Comparison of ENCODE assay signal across 17 mouse cellular contexts in the genomic region with DNA sequence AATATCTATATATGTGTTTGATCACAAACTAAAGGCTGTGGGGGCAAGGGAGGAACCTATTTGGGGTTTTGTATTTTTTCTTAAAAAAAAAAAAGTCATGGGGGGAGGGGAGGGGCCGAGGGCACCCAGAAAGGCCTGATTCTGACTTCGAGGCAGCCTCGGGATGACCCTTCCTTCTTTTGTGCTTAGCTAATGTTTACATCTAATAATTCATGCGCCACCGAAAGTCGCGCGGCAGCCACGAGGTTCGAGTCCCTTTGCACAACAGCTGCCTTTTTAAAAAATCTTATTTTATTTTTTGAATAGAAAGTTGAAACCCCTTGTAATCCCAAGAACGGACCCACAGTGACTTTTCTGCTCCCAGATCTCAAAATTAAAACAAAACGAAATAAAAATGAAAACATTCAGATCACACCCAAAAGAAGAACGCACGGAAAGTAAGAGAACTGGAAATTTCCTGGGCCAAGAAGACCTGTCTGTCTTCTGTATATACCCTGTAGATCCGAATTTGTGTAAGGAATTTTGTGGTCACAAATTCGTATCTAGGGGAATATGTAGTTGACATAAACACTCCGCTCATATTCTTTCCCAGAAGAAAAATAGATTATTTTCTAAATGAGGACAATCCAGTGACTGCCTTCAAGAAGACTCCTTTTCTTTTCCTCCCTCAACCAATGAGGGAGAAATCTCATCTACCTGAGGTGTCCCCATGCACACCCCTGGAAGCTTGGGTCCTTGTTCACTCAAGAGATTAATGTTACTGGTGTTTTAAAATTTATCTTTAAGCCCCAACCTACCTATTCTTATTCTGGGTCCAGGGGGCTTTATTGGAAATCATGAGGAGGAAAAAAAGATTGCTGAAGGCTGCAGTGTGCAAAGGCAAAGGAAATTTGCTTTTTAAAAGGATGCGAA. TPM values are rescaled to one million over a fixed set of nuclear protein-coding genes. Genes with fewer than 3 reads are reported as not detected.
DNase-seq lines count a peak whose midpoint lies in the region; ATAC-seq and TF ChIP-seq lines count a peak whose summit lies in the region.
"Had no signal": no experiment of that assay in that cellular context is flagged by ENCODE, and none has a peak within 500 bp of the region (broad histone marks: within the 10 kb centered on the region; RNA-seq: fewer than 3 reads in every experiment).

No protein-coding gene starts in this region.

- no peaks in the 10 kb centered on the region for H3K9me3 ChIP-seq in forebrain, postnatal 0 days (ENCODE audit: low read length)
- H3K9me3 ChIP-seq in forebrain, embryonic 16.5 days (ENCODE audit: control insufficient read depth, low read length), result no peaks in the 10 kb centered on the region
- no peaks in the 10 kb centered on the region for H3K9me3 ChIP-seq in lung, embryonic 15.5 days
- H3K9me3 ChIP-seq in intestine, embryonic 14.5 days (ENCODE audit: control insufficient read depth, low read length), result no peaks in the 10 kb centered on the region
- H3K9me3 ChIP-seq: forebrain, embryonic 13.5 days; heart, embryonic 15.5 days; limb, embryonic 15.5 days had no signal

- 5% methylated on average over 18 of the region's 18 CpGs for WGBS in forebrain, postnatal 0 days
- 6% methylated on average over 18 of the region's 18 CpGs for WGBS in forebrain, embryonic 16.5 days
- 10% methylated on average over 18 of the region's 18 CpGs for WGBS in lung, embryonic 15.5 days
- 14% methylated on average over 18 of the region's 18 CpGs for WGBS in intestine, embryonic 14.5 days
- WGBS in small intestine, adult 2 months, result 21% methylated on average over 18 of the region's 18 CpGs

- H3K36me3 ChIP-seq in forebrain, postnatal 0 days (ENCODE audit: insufficient read depth), result no peaks in the 10 kb centered on the region
- H3K36me3 ChIP-seq in forebrain, embryonic 16.5 days (ENCODE audit: control insufficient read depth, insufficient read depth), result no peaks in the 10 kb centered on the region
- H3K36me3 ChIP-seq in lung, embryonic 15.5 days, result no peaks in the 10 kb centered on the region
- peaks cover 12% of the 10 kb centered on the region; the same call in 1 of the 2 replicates for H3K36me3 ChIP-seq in intestine, embryonic 14.5 days (ENCODE audit: control insufficient read depth, insufficient read depth, low read length)
- H3K36me3 ChIP-seq in small intestine, adult 2 months (ENCODE audit: control insufficient read depth, insufficient read depth, low read length), result peaks cover 2% of the 10 kb centered on the region; the same call in 1 of the 2 replicates
- H3K36me3 ChIP-seq: heart, embryonic 15.5 days; limb, embryonic 15.5 days had no signal

- peaks cover 99% of the 10 kb centered on the region for H3K27me3 ChIP-seq in forebrain, postnatal 0 days (ENCODE audit: insufficient read depth, low read length)
- peaks cover 95% of the 10 kb centered on the region for H3K27me3 ChIP-seq in forebrain, embryonic 16.5 days (replicated peaks; ENCODE audit: control insufficient read depth, insufficient read depth, low read length)
- peaks cover 72% of the 10 kb centered on the region for H3K27me3 ChIP-seq in lung, embryonic 15.5 days
- no peaks in the 10 kb centered on the region for H3K27me3 ChIP-seq in intestine, embryonic 14.5 days (replicated peaks; ENCODE audit: control insufficient read depth, insufficient read depth, low read length)
- peaks cover 48% of the 10 kb centered on the region for H3K27me3 ChIP-seq in small intestine, adult 2 months (ENCODE audit: control insufficient read depth, insufficient read depth, low read length)
- H3K27me3 ChIP-seq: Patski had no signal

- intact Hi-C loops in heart, postnatal 10 days (cut with DNase I), result no loop called here
- intact Hi-C loops in gastrocnemius, postnatal 36 days (cut with DNase I), result no loop called here

- H3K4me2 ChIP-seq in forebrain, postnatal 0 days (ENCODE audit: low read depth), result no peak overlapping the region
- H3K4me2 ChIP-seq in forebrain, embryonic 16.5 days (ENCODE audit: low read length), result no peak overlapping the region
- peak overlapping the region; percentile 70 for H3K4me2 ChIP-seq in lung, embryonic 15.5 days
- peak overlapping the region; percentile 89 for H3K4me2 ChIP-seq in intestine, embryonic 14.5 days (ENCODE audit: low read length)
- H3K4me2 ChIP-seq: forebrain, embryonic 13.5 days had no signal

- no peaks in the 10 kb centered on the region for H3K4me1 ChIP-seq in forebrain, postnatal 0 days (ENCODE audit: insufficient read depth)
- H3K4me1 ChIP-seq in forebrain, embryonic 16.5 days (replicated peaks; ENCODE audit: control insufficient read depth, insufficient read depth, low read length), result no peaks in the 10 kb centered on the region
- H3K4me1 ChIP-seq in lung, embryonic 15.5 days, result peaks cover 31% of the 10 kb centered on the region
- H3K4me1 ChIP-seq in intestine, embryonic 14.5 days (replicated peaks; ENCODE audit: control insufficient read depth, insufficient read depth, low read length), result peaks cover 42% of the 10 kb centered on the region
- peaks cover 5% of the 10 kb centered on the region; the same call in 1 of the 2 replicates for H3K4me1 ChIP-seq in small intestine, adult 2 months (ENCODE audit: control insufficient read depth, insufficient read depth, insufficient read length, low read length)
- H3K4me1 ChIP-seq: forebrain, embryonic 13.5 days had no signal

- ATAC-seq in forebrain, postnatal 0 days, result no peak
- ATAC-seq in forebrain, embryonic 16.5 days, result no peak
- ATAC-seq in lung, embryonic 15.5 days (ENCODE audit: borderline replicate concordance, extremely low read depth, low FRiP score, low TSS enrichment), result no peak
- no peak for ATAC-seq in intestine, embryonic 14.5 days (replicated peaks; ENCODE audit: low FRiP score, low TSS enrichment, low read depth)
- ATAC-seq: forebrain, embryonic 13.5 days; Patski had no signal

- no peak overlapping the region for H3K9ac ChIP-seq in forebrain, postnatal 0 days
- no peak overlapping the region for H3K9ac ChIP-seq in forebrain, embryonic 16.5 days (replicated peaks; ENCODE audit: low read depth, low read length)
- peak overlapping the region; percentile 63 for H3K9ac ChIP-seq in lung, embryonic 15.5 days
- peak overlapping the region; percentile 96 for H3K9ac ChIP-seq in intestine, embryonic 14.5 days (ENCODE audit: low read length)
- H3K9ac ChIP-seq: forebrain, embryonic 13.5 days; limb, embryonic 15.5 days had no signal

- H3K27ac ChIP-seq in forebrain, postnatal 0 days (ENCODE audit: low read depth, low read length), result no peak overlapping the region
- H3K27ac ChIP-seq in forebrain, embryonic 16.5 days (ENCODE audit: low read length), result no peak overlapping the region
- H3K27ac ChIP-seq in lung, embryonic 15.5 days, result peak overlapping the region; percentile 99
- peak overlapping the region; percentile 99 for H3K27ac ChIP-seq in intestine, embryonic 14.5 days (ENCODE audit: low read depth)
- 0 out of 2 replicates have a peak overlapping the region, but pooled peaks have one; percentile 68 for H3K27ac ChIP-seq in small intestine, adult 2 months (ENCODE audit: insufficient read depth, low read depth, low read length)
- H3K27ac ChIP-seq: forebrain, embryonic 13.5 days; left cerebral cortex, adult 2 months; limb, embryonic 15.5 days had no signal

- peak; percentile 69 for DNase-seq in forebrain, postnatal 0 days
- no peak for DNase-seq in lung, postnatal 14 days
- DNase-seq in intestine, embryonic 14.5 days (ENCODE audit: low spot score), result no peak
- no peak for DNase-seq in heart, postnatal 10 days
- no peak for DNase-seq in gastrocnemius, postnatal 36 days
- DNase-seq: cerebellum, postnatal 36 days; gastrocnemius, postnatal 10 days had no signal

- TF ChIP-seq POLR2A in small intestine, adult 2 months (IDR thresholded peaks at IDR 0.05; ENCODE audit: low read depth, low read length), result no peak

- TF ChIP-seq CTCF in forebrain, postnatal 0 days (IDR thresholded peaks at IDR 0.05; ENCODE audit: low read depth), result no peak
- TF ChIP-seq CTCF in small intestine, adult 2 months (IDR thresholded peaks at IDR 0.05; ENCODE audit: extremely low read depth, insufficient read length, insufficient replicate concordance, low read depth, low read length), result no peak

- H3K4me3 ChIP-seq in forebrain, postnatal 0 days (ENCODE audit: low read depth, low read length), result no peak overlapping the region
- no peak overlapping the region for H3K4me3 ChIP-seq in forebrain, embryonic 16.5 days (replicated peaks; ENCODE audit: low read length)
- peak overlapping the region; percentile 58 for H3K4me3 ChIP-seq in lung, embryonic 15.5 days
- H3K4me3 ChIP-seq in intestine, embryonic 14.5 days (ENCODE audit: low read depth, low read length), result peak overlapping the region; percentile 69
- no peak overlapping the region; the same call in 1 of the 2 replicates for H3K4me3 ChIP-seq in small intestine, adult 2 months (ENCODE audit: low read depth, low read length)
- H3K4me3 ChIP-seq: forebrain, embryonic 13.5 days; left cerebral cortex, adult 2 months had no signal

RNA-seq across cellular contexts. Expression of gene Hoxb4, which starts 1.1 kb away (rescaled TPM):
- not detected in 2 replicates for total RNA-seq in forebrain, postnatal 0 days (2014; rRNA removed)
- polyA plus RNA-seq in forebrain, postnatal 0 days (2015; fragmentation: Nextera tagmentation; extraction: Ambion mirVana), result not detected in 2 replicates
- not detected in 2 replicates for polyA plus RNA-seq in forebrain, embryonic 16.5 days (2015; fragmentation: Nextera tagmentation; extraction: Ambion mirVana)
- 4.3 and 4.4 TPM in 2 replicates for polyA plus RNA-seq in lung, embryonic 15.5 days (2015; fragmentation: Nextera tagmentation; extraction: Ambion mirVana)
- polyA plus RNA-seq in intestine, embryonic 14.5 days (2014; fragmentation: Nextera tagmentation; extraction: Ambion mirVana), result 3.5 and 3.8 TPM in 2 replicates
- polyA plus RNA-seq in small intestine, adult 2 months (2012; rRNA removed), result 1.4 and 2.9 TPM in 2 replicates
- 1 to 10 TPM; 1.1 TPM for total RNA-seq in heart, postnatal 10 days (2021)
- total RNA-seq in gastrocnemius, postnatal 36 days (2021), result under 1 TPM; 0.23 to 0.54 TPM
- total RNA-seq: left cerebral cortex, adult 2 months had no signal
- polyA plus RNA-seq: forebrain, embryonic 13.5 days had no signal

RNA-seq across cellular contexts. Expression of gene Hoxb3, which starts 6.2 kb away (rescaled TPM):
- not detected in 2 replicates for total RNA-seq in forebrain, postnatal 0 days (2014; rRNA removed)
- polyA plus RNA-seq in forebrain, postnatal 0 days (2015; fragmentation: Nextera tagmentation; extraction: Ambion mirVana), result not detected in 2 replicates
- polyA plus RNA-seq in forebrain, embryonic 16.5 days (2015; fragmentation: Nextera tagmentation; extraction: Ambion mirVana), result not detected in 2 replicates
- 3.0 and 3.8 TPM in 2 replicates for polyA plus RNA-seq in lung, embryonic 15.5 days (2015; fragmentation: Nextera tagmentation; extraction: Ambion mirVana)
- 3.7 and 4.9 TPM in 2 replicates for polyA plus RNA-seq in intestine, embryonic 14.5 days (2014; fragmentation: Nextera tagmentation; extraction: Ambion mirVana)
- polyA plus RNA-seq in small intestine, adult 2 months (2012; rRNA removed), result 3.5 and 5.5 TPM in 2 replicates
- 1 to 10 TPM; 1.1 TPM for total RNA-seq in heart, postnatal 10 days (2021)
- under 1 TPM; 0.38 to 0.54 TPM for total RNA-seq in gastrocnemius, postnatal 36 days (2021)
- total RNA-seq: left cerebral cortex, adult 2 months had no signal
- polyA plus RNA-seq: forebrain, embryonic 13.5 days had no signal

RNA-seq across cellular contexts. Expression of gene Hoxb5, which starts 13.8 kb away (rescaled TPM):
- total RNA-seq in forebrain, postnatal 0 days (2014; rRNA removed), result not detected in 2 replicates
- not detected in 2 replicates for polyA plus RNA-seq in forebrain, postnatal 0 days (2015; fragmentation: Nextera tagmentation; extraction: Ambion mirVana)
- polyA plus RNA-seq in forebrain, embryonic 16.5 days (2015; fragmentation: Nextera tagmentation; extraction: Ambion mirVana), result not detected in 2 replicates
- 46.1 and 54.1 TPM in 2 replicates for polyA plus RNA-seq in lung, embryonic 15.5 days (2015; fragmentation: Nextera tagmentation; extraction: Ambion mirVana)
- polyA plus RNA-seq in intestine, embryonic 14.5 days (2014; fragmentation: Nextera tagmentation; extraction: Ambion mirVana), result 49.6 and 51.6 TPM in 2 replicates
- 1.8 and 3.2 TPM in 2 replicates for polyA plus RNA-seq in small intestine, adult 2 months (2012; rRNA removed)
- under 1 TPM; 0.45 to 0.62 TPM for total RNA-seq in heart, postnatal 10 days (2021)
- under 1 TPM; 0.52 to 0.61 TPM for total RNA-seq in gastrocnemius, postnatal 36 days (2021)
- total RNA-seq: left cerebral cortex, adult 2 months; monocyte, adult 5-6 weeks had no signal
- polyA plus RNA-seq: forebrain, embryonic 13.5 days had no signal

RNA-seq across cellular contexts. Expression of gene Hoxb6, which starts 24.7 kb away (rescaled TPM):
- total RNA-seq in forebrain, postnatal 0 days (2014; rRNA removed), result not detected in 2 replicates
- not detected in 2 replicates for polyA plus RNA-seq in forebrain, postnatal 0 days (2015; fragmentation: Nextera tagmentation; extraction: Ambion mirVana)
- not detected in 2 replicates for polyA plus RNA-seq in forebrain, embryonic 16.5 days (2015; fragmentation: Nextera tagmentation; extraction: Ambion mirVana)
- polyA plus RNA-seq in lung, embryonic 15.5 days (2015; fragmentation: Nextera tagmentation; extraction: Ambion mirVana), result 15.2 and 16.9 TPM in 2 replicates
- polyA plus RNA-seq in intestine, embryonic 14.5 days (2014; fragmentation: Nextera tagmentation; extraction: Ambion mirVana), result 18.1 and 24.1 TPM in 2 replicates
- 1.0 and 8.3 TPM in 2 replicates for polyA plus RNA-seq in small intestine, adult 2 months (2012; rRNA removed)
- total RNA-seq in heart, postnatal 10 days (2021), result not detected
- under 1 TPM; 0.38 to 0.54 TPM for total RNA-seq in gastrocnemius, postnatal 36 days (2021)
- total RNA-seq: left cerebral cortex, adult 2 months; monocyte, adult 5-6 weeks had no signal
- polyA plus RNA-seq: forebrain, embryonic 13.5 days had no signal

RNA-seq across cellular contexts. Expression of gene Hoxb7, which starts 30.5 kb away (rescaled TPM):
- not detected in 2 replicates for total RNA-seq in forebrain, postnatal 0 days (2014; rRNA removed)
- polyA plus RNA-seq in forebrain, postnatal 0 days (2015; fragmentation: Nextera tagmentation; extraction: Ambion mirVana), result not detected in 2 replicates
- polyA plus RNA-seq in forebrain, embryonic 16.5 days (2015; fragmentation: Nextera tagmentation; extraction: Ambion mirVana), result not detected in 2 replicates
- 2.5 and 3.0 TPM in 2 replicates for polyA plus RNA-seq in lung, embryonic 15.5 days (2015; fragmentation: Nextera tagmentation; extraction: Ambion mirVana)
- 11.7 and 13.2 TPM in 2 replicates for polyA plus RNA-seq in intestine, embryonic 14.5 days (2014; fragmentation: Nextera tagmentation; extraction: Ambion mirVana)
- polyA plus RNA-seq in small intestine, adult 2 months (2012; rRNA removed), result 0.17 and 1.5 TPM in 2 replicates
- total RNA-seq in heart, postnatal 10 days (2021), result not detected
- total RNA-seq in gastrocnemius, postnatal 36 days (2021), result under 1 TPM; 0.39 to 0.41 TPM
- total RNA-seq: left cerebral cortex, adult 2 months; monocyte, adult 5-6 weeks had no signal
- polyA plus RNA-seq: forebrain, embryonic 13.5 days; thymus, postnatal 0 days had no signal

Comparison
In these comparisons a context has a peak if more than half of its experiments do, and no peak if none do; other contexts are left out.
1. H3K27ac ChIP-seq: peak in lung, embryonic 15.5 days (single experiment), intestine, embryonic 14.5 days (single experiment) and small intestine, adult 2 months (single experiment); none in forebrain, postnatal 0 days (single experiment) and forebrain, embryonic 16.5 days (single experiment).
2. H3K4me2 ChIP-seq: peak in lung, embryonic 15.5 days (single experiment) and intestine, embryonic 14.5 days (single experiment); none in forebrain, postnatal 0 days (single experiment) and forebrain, embryonic 16.5 days (single experiment).
3. H3K4me3 ChIP-seq: peak in lung, embryonic 15.5 days (single experiment) and intestine, embryonic 14.5 days (single experiment); none in forebrain, postnatal 0 days (single experiment), forebrain, embryonic 16.5 days (single experiment) and small intestine, adult 2 months (single experiment).
4. H3K9ac ChIP-seq: peak in lung, embryonic 15.5 days (single experiment) and intestine, embryonic 14.5 days (single experiment); none in forebrain, postnatal 0 days (single experiment) and forebrain, embryonic 16.5 days (single experiment).
5. RNA of gene Hoxb5, which starts 13.8 kb away (polyA plus RNA-seq): 49.6 to 51.6 TPM in intestine, embryonic 14.5 days and 46.1 to 54.1 TPM in lung, embryonic 15.5 days; 1.8 to 3.2 TPM in small intestine, adult 2 months, not detected in forebrain, postnatal 0 days and not detected in forebrain, embryonic 16.5 days; every median in the first group is over 10 times any median in the second.